Mouse (Mus musculus): ENCODE measurements around the gene Naa15.
"Not testable (repeated sequence)": the region's sequence is repeated elsewhere in the genome, so short reads cannot be mapped to it uniquely, and the experiment has no call there.

The Naa15 gene

DNA sequence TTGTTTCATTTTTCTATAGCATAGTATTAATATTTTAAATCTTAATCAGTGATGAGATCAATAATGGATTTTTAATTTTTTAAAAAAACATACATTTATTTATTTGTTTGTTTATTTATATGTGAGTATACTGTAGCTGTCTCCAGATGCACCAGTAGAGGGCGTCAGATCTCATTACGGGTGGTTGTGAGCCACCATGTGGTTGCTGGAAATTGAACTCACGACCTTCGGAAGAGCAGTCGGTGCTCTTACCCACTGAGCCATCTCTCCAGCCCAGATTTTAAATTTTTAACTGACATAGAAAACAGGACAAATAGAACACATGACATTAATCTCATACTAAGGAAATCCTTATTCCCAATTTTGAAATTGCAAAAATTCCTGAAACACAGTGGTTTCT, 19.4 kb downstream of the Naa15 start:
- Histone ChIP-seq H3K4me1 (replicated peaks; ENCODE audit: low read depth, low read length) (peaks cover 24% of the 10 kb centered on the region), H3K36me3 (ENCODE audit: insufficient read depth, low read length) (peaks cover 46% of the 10 kb centered on the region)
- not testable (repeated sequence) for H3K9me3 ChIP-seq (ENCODE audit: low read length); H3K4me3 ChIP-seq (replicated peaks; ENCODE audit: low read length); H3K27me3 ChIP-seq (ENCODE audit: insufficient read depth, low read length)
- TF ChIP-seq CTCF (conservative IDR thresholded peaks at IDR 0.05; ENCODE audit: low read length): peak; percentile 37

GRCm38 (mm10) chr3:51434871-51435595, 20.1 kb downstream of the Naa15 start:
- peaks cover 24% of the 10 kb centered on the region for H3K4me1 ChIP-seq (replicated peaks; ENCODE audit: low read depth, low read length)
- no peaks in the 10 kb centered on the region for H3K9me3 ChIP-seq (ENCODE audit: low read length)

GRCm38 (mm10) chr3:51468530-51468929, 53.6 kb downstream of the Naa15 start:
- H3K9me3 ChIP-seq (ENCODE audit: low read length): no peaks in the 10 kb centered on the region
- H3K27me3 ChIP-seq (ENCODE audit: insufficient read depth, low read length): no peaks in the 10 kb centered on the region
- peaks cover 98% of the 10 kb centered on the region for H3K36me3 ChIP-seq (ENCODE audit: insufficient read depth, low read length)
- H3K4me1 ChIP-seq (replicated peaks; ENCODE audit: low read depth, low read length): no peaks in the 10 kb centered on the region
- H3K4me3 ChIP-seq (replicated peaks; ENCODE audit: low read length): no peak overlapping the region
- no peak for TF ChIP-seq CTCF (conservative IDR thresholded peaks at IDR 0.05; ENCODE audit: low read length)
- TF ChIP-seq NANOG (IDR thresholded peaks at IDR 0.05; ENCODE audit: borderline replicate concordance, low read length): no peak
- TF ChIP-seq POU5F1 (IDR thresholded peaks at IDR 0.05; ENCODE audit: borderline replicate concordance, low read length): no peak

More at GRCm38 (mm10) chr3:51434871-51435595, 20.1 kb downstream of the Naa15 start:
- H3K27me3 ChIP-seq (ENCODE audit: insufficient read depth, low read length): no peaks in the 10 kb centered on the region
- no peak for TF ChIP-seq CTCF (conservative IDR thresholded peaks at IDR 0.05; ENCODE audit: low read length)
- no peak for TF ChIP-seq NANOG (IDR thresholded peaks at IDR 0.05; ENCODE audit: borderline replicate concordance, low read length)
- TF ChIP-seq POU5F1 (IDR thresholded peaks at IDR 0.05; ENCODE audit: borderline replicate concordance, low read length): no peak
- H3K4me3 ChIP-seq (replicated peaks; ENCODE audit: low read length): no peak overlapping the region
- H3K36me3 ChIP-seq (ENCODE audit: insufficient read depth, low read length): peaks cover 52% of the 10 kb centered on the region

DNA sequence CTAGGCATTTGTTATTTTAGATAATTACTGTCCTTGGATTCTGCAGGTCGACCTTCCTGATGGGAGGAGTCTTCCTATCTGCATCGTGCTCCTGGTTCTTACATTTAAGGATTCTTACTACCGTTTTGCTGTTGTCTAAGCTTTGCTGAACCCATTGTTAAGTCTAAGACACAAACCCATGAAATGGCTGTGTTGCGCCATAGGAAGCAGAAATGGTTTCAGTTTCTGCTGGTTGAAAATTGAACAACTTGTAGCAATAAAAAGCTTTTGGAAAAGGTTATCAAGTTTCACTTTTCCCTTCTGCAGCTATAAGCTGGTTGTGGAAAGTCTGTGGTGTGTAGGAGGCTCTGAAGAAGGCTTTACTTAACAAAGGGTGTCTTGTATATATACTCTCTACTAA, 60.8 kb downstream of the Naa15 start:
- TF ChIP-seq POU5F1 (IDR thresholded peaks at IDR 0.05; ENCODE audit: borderline replicate concordance, low read length) (no peak), CTCF (conservative IDR thresholded peaks at IDR 0.05; ENCODE audit: low read length) (no peak), NANOG (IDR thresholded peaks at IDR 0.05; ENCODE audit: borderline replicate concordance, low read length) (no peak)
- H3K9me3 ChIP-seq (ENCODE audit: low read length): no peaks in the 10 kb centered on the region

DNA sequence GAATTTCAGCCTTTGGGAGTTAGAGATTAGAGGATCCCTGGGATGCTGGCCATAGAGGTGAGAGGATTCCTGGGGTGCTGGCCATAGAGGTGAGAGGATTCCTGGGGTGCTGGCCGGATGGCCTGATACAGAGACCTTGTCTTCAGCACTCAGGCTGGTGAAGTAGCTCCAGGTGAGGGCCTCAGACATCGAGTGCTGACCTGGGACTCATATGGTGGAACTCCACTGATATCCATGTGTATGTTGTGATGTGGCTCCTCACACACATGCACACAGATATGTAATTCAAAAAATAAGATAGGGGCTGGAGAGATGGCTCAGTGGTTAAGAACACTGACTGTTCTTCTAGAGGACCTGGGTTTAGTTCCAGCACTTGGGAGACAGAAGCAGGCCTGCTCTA, 64.9 kb downstream of the Naa15 start:
- H3K27me3 ChIP-seq (ENCODE audit: insufficient read depth, low read length): peaks cover 4% of the 10 kb centered on the region; the same call in 1 of the 2 replicates
- H3K9me3 ChIP-seq (ENCODE audit: low read length): no peaks in the 10 kb centered on the region
- peaks cover 13% of the 10 kb centered on the region for H3K4me1 ChIP-seq (replicated peaks; ENCODE audit: low read depth, low read length)

More for the DNA sequence above, 60.8 kb downstream of the Naa15 start:
- Histone ChIP-seq H3K4me1 (replicated peaks; ENCODE audit: low read depth, low read length) (no peaks in the 10 kb centered on the region), H3K36me3 (ENCODE audit: insufficient read depth, low read length) (peaks cover 50% of the 10 kb centered on the region), H3K4me3 (replicated peaks; ENCODE audit: low read length) (no peak overlapping the region), H3K27me3 (ENCODE audit: insufficient read depth, low read length) (no peaks in the 10 kb centered on the region)

DNA sequence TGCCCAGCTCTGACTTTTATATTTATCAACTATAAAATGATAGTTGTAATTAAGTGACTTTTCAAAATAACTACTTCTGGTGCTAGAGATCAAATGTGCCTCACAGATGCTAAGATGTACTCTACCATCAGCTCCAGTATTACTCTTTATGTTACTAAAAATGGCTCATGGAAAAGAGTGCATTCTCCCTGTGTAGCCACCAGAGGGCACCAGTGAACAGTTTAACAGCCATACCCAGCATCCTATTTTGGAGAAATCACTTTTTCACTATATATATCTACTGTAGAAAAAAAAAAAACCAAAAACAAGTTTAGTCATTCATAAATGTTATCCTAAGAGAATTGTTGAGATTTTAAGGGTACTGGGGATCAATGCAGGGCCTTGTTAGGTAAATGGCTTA, 66.1 kb downstream of the Naa15 start:
- Histone ChIP-seq H3K36me3 (ENCODE audit: insufficient read depth, low read length) (no peaks in the 10 kb centered on the region), H3K4me1 (replicated peaks; ENCODE audit: low read depth, low read length) (peaks cover 22% of the 10 kb centered on the region), H3K4me3 (replicated peaks; ENCODE audit: low read length) (no peak overlapping the region), H3K27me3 (ENCODE audit: insufficient read depth, low read length) (peaks cover 6% of the 10 kb centered on the region; the same call in 1 of the 2 replicates), H3K9me3 (ENCODE audit: low read length) (no peaks in the 10 kb centered on the region)
- TF ChIP-seq POU5F1 (IDR thresholded peaks at IDR 0.05; ENCODE audit: borderline replicate concordance, low read length) (no peak), CTCF (conservative IDR thresholded peaks at IDR 0.05; ENCODE audit: low read length) (peak; percentile 76)

More for the DNA sequence above, 64.9 kb downstream of the Naa15 start:
- Histone ChIP-seq H3K36me3 (ENCODE audit: insufficient read depth, low read length) (peaks cover 10% of the 10 kb centered on the region), H3K4me3 (replicated peaks; ENCODE audit: low read length) (no peak overlapping the region)
- TF ChIP-seq POU5F1 (IDR thresholded peaks at IDR 0.05; ENCODE audit: borderline replicate concordance, low read length): no peak
- no peak for TF ChIP-seq CTCF (conservative IDR thresholded peaks at IDR 0.05; ENCODE audit: low read length)

- Histone ChIP-seq H3K9me3 (ENCODE audit: low read length) (no peaks in the 10 kb centered on the region), H3K36me3 (ENCODE audit: insufficient read depth, low read length) (peaks cover 4% of the 10 kb centered on the region; the same call in 1 of the 2 replicates), H3K4me1 (replicated peaks; ENCODE audit: low read depth, low read length) (peaks cover 22% of the 10 kb centered on the region), H3K4me3 (replicated peaks; ENCODE audit: low read length) (no peak overlapping the region), H3K27me3 (ENCODE audit: insufficient read depth, low read length) (peaks cover 6% of the 10 kb centered on the region; the same call in 1 of the 2 replicates)
- TF ChIP-seq CTCF (conservative IDR thresholded peaks at IDR 0.05; ENCODE audit: low read length) (no peak), NANOG (IDR thresholded peaks at IDR 0.05; ENCODE audit: borderline replicate concordance, low read length) (no peak), POU5F1 (IDR thresholded peaks at IDR 0.05; ENCODE audit: borderline replicate concordance, low read length) (no peak)
These were observed 66.9 kb downstream of the Naa15 start for GRCm38 (mm10) chr3:51481881-51482280.

DNA sequence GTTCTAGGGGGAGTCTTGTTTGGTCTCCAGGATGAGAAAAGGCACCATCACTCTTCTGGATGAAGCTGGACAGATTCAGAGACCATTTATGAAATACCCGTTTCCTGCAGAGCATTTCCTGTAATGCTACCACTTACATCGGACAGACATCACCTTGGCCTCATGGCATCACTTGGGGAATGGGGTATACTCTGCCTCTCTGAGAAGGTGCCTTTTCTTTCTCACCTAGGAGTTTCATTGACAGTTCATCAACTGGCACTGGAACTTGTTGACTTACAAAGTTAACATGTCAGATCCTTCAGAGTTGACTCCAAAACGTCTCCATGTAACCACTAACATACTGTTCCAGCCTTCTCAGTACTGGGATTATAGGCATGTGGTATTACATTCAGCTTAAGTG, 67.8 kb downstream of the Naa15 start:
- Histone ChIP-seq H3K4me1 (replicated peaks; ENCODE audit: low read depth, low read length) (peaks cover 22% of the 10 kb centered on the region), H3K4me3 (replicated peaks; ENCODE audit: low read length) (peak overlapping the region; percentile 96), H3K36me3 (ENCODE audit: insufficient read depth, low read length) (peaks cover 4% of the 10 kb centered on the region; the same call in 1 of the 2 replicates), H3K9me3 (ENCODE audit: low read length) (no peaks in the 10 kb centered on the region), H3K27me3 (ENCODE audit: insufficient read depth, low read length) (peaks cover 6% of the 10 kb centered on the region; the same call in 1 of the 2 replicates)
- TF ChIP-seq POU5F1 (IDR thresholded peaks at IDR 0.05; ENCODE audit: borderline replicate concordance, low read length) (no peak), NANOG (IDR thresholded peaks at IDR 0.05; ENCODE audit: borderline replicate concordance, low read length) (no peak), CTCF (conservative IDR thresholded peaks at IDR 0.05; ENCODE audit: low read length) (no peak)

All from E14TG2a.4 (cell line).